Mouse (Mus musculus): Measurements from ENCODE around the gene Zfp383. TPM values are rescaled to one million over a fixed set of nuclear protein-coding genes. Genes with fewer than 3 reads are reported as not detected.
"Not testable (repeated sequence)": the region's sequence is repeated elsewhere in the genome, so short reads cannot be mapped to it uniquely, and the experiment has no call there.

The Zfp383 gene
- polyA plus RNA-seq, 1 experiment = not detected

- Histone ChIP-seq H3K36me3 (replicated peaks; ENCODE audit: low read length) (no peaks in the 10 kb centered on the region), H3K27me3 (replicated peaks) (no peaks in the 10 kb centered on the region), H3K4me3 (replicated peaks) (no peak overlapping the region), H3K9me3 (peaks cover 14% of the 10 kb centered on the region), H3K4me1 (peaks cover 19% of the 10 kb centered on the region)
- TF ChIP-seq FLI1 (IDR thresholded peaks at IDR 0.05; ENCODE audit: low read length) = no peak
Measured at GRCm38 (mm10) chr7:29958125-29958724, 50.2 kb downstream of the Zfp383 start.

GRCm38 (mm10) chr7:29959004-29959403 is 51.0 kb downstream of the Zfp383 start:
- Histone ChIP-seq H3K9me3 (peaks cover 14% of the 10 kb centered on the region), H3K4me3 (replicated peaks) (no peak overlapping the region), H3K36me3 (replicated peaks; ENCODE audit: low read length) (no peaks in the 10 kb centered on the region), H3K4me1 (peaks cover 15% of the 10 kb centered on the region), H3K27me3 (replicated peaks) (no peaks in the 10 kb centered on the region)
- no peak for TF ChIP-seq GATA1 (IDR thresholded peaks at IDR 0.05; ENCODE audit: borderline replicate concordance, low read length)
- no peak for TF ChIP-seq FLI1 (IDR thresholded peaks at IDR 0.05; ENCODE audit: low read length)

GRCm38 (mm10) chr7:29965115-29965810 is 57.2 kb downstream of the Zfp383 start:
- peaks cover 27% of the 10 kb centered on the region for H3K9me3 ChIP-seq
- not testable (repeated sequence) for H3K27me3 ChIP-seq (replicated peaks); H3K36me3 ChIP-seq (replicated peaks; ENCODE audit: low read length); H3K4me1 ChIP-seq; H3K4me3 ChIP-seq (replicated peaks)

Other genes starting within 250 kb of the Zfp383 start
- gene Catsperg2, start 181.2 kb upstream of the Zfp383 start, polyA plus RNA-seq (2012; ENCODE audit: insufficient read depth, low replicate concordance) = not detected in 2 replicates
- 0.93 TPM in 1 of 2 replicates, not detected in the other for gene Zfp84, start 139.7 kb upstream of the Zfp383 start, polyA plus RNA-seq (2012; ENCODE audit: insufficient read depth, low replicate concordance)
- gene Zfp30, start 124.2 kb upstream of the Zfp383 start, polyA plus RNA-seq (2012; ENCODE audit: insufficient read depth, low replicate concordance) = 0.37 TPM in 1 of 2 replicates, not detected in the other
- 0.62 TPM in 1 of 2 replicates, not detected in the other for gene Zfp790, start 92.1 kb upstream of the Zfp383 start, polyA plus RNA-seq (2012; ENCODE audit: insufficient read depth, low replicate concordance)
- 0.64 TPM in 1 of 2 replicates, not detected in the other for gene Zfp940, start 54.6 kb upstream of the Zfp383 start, polyA plus RNA-seq (2012; ENCODE audit: insufficient read depth, low replicate concordance)
- not detected in 2 replicates for gene Zfp420, start 48.2 kb upstream of the Zfp383 start, polyA plus RNA-seq (2012; ENCODE audit: insufficient read depth, low replicate concordance)
- 0.04 TPM in 1 of 2 replicates, not detected in the other for gene Zfp27, start 1.7 kb upstream of the Zfp383 start, polyA plus RNA-seq (2012; ENCODE audit: insufficient read depth, low replicate concordance)
- gene Zfp74, start 45.9 kb downstream of the Zfp383 start, polyA plus RNA-seq (2012; ENCODE audit: insufficient read depth, low replicate concordance) = 1.2 TPM in 1 of 2 replicates, not detected in the other
- gene Zfp568, start 75.7 kb downstream of the Zfp383 start, polyA plus RNA-seq (2012; ENCODE audit: insufficient read depth, low replicate concordance) = 0.43 and 0.93 TPM in 2 replicates
- not detected in 2 replicates for gene Zfp14, start 143.2 kb downstream of the Zfp383 start, polyA plus RNA-seq (2012; ENCODE audit: insufficient read depth, low replicate concordance)
- 0.21 TPM in 1 of 2 replicates, not detected in the other for gene Zfp82, start 164.7 kb downstream of the Zfp383 start, polyA plus RNA-seq (2012; ENCODE audit: insufficient read depth, low replicate concordance)
- not detected in 2 replicates for gene Gm26920, start 182.2 kb downstream of the Zfp383 start, polyA plus RNA-seq (2012; ENCODE audit: insufficient read depth, low replicate concordance)
- gene Zfp566, start 182.3 kb downstream of the Zfp383 start, polyA plus RNA-seq (2012; ENCODE audit: insufficient read depth, low replicate concordance) = 0.37 TPM in 1 of 2 replicates, not detected in the other
- gene Zfp260, start 186.6 kb downstream of the Zfp383 start, polyA plus RNA-seq (2012; ENCODE audit: insufficient read depth, low replicate concordance) = 0.26 TPM in 1 of 2 replicates, not detected in the other
- gene Zfp382, start 213.7 kb downstream of the Zfp383 start, polyA plus RNA-seq (2012; ENCODE audit: insufficient read depth, low replicate concordance) = not detected in 2 replicates